Mouse (Mus musculus): ENCODE measurements around the gene Srp72. TPM values are rescaled to one million over a fixed set of nuclear protein-coding genes. Genes with fewer than 3 reads are reported as not detected.
"Not testable (repeated sequence)": the region's sequence is repeated elsewhere in the genome, so short reads cannot be mapped to it uniquely, and the experiment has no call there.

Srp72 gene
- polyA plus RNA-seq, 2 experiments: 96.8 to 102 TPM

GRCm38 (mm10) chr5:77028034-77028433 is 53.6 kb downstream of the Srp72 start:
- H3K4me3 ChIP-seq (replicated peaks; ENCODE audit: low read length): no peak overlapping the region
- ATAC-seq (ENCODE audit: low FRiP score, low read depth): no peak
- WGBS: 69% methylated on average over 3 of the region's 3 CpGs

DNA sequence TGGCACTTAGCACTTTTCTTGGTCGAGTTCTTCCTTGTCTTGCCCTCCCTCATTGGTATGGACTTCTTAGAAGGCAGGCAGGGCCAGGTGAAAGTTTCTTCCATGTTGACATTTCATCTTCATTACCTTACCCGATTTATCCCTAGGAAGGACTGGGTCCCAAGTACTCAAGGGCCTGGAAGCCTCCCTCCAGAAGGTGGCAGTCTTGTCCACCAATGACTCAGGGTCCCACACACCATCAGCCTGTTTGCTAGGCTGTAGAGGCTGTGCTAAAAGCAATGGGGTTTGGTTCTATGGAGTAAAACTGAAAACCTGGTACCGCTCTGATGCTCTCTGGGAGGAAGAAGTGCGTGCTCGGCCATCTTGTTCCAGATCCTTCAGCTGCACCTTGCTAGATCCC is 55.3 kb downstream of the Srp72 start:
- Histone ChIP-seq H3K9ac (ENCODE audit: low read depth, low read length, severe bottlenecking) (no peak overlapping the region), H3K27ac (replicated peaks; ENCODE audit: low read depth, low read length) (no peak overlapping the region), H3K4me2 (replicated peaks; ENCODE audit: low read depth, low read length, severe bottlenecking) (no peak overlapping the region), H3K4me1 (ENCODE audit: control insufficient read depth, insufficient read depth, low read length) (no peaks in the 10 kb centered on the region), H3K9me3 (ENCODE audit: control insufficient read depth, low read length) (no peaks in the 10 kb centered on the region), H3K36me3 (ENCODE audit: control insufficient read depth, insufficient read depth, low read length) (no peaks in the 10 kb centered on the region), H3K27me3 (ENCODE audit: control insufficient read depth, insufficient read depth, low read length) (no peaks in the 10 kb centered on the region), H3K4me3 (replicated peaks; ENCODE audit: low read length) (no peak overlapping the region)
- ATAC-seq (ENCODE audit: low FRiP score, low read depth): no peak
- 77% methylated on average over 5 of the region's 5 CpGs for WGBS
- no peak for TF ChIP-seq POLR2A (IDR thresholded peaks at IDR 0.05; ENCODE audit: borderline replicate concordance, extremely low read depth, insufficient read depth, insufficient read length)
- DNase-seq (ENCODE audit: low spot score): no peak

More at GRCm38 (mm10) chr5:77028034-77028433, 53.6 kb downstream of the Srp72 start:
- Histone ChIP-seq H3K27ac (replicated peaks; ENCODE audit: low read depth, low read length) (no peak overlapping the region), H3K4me1 (ENCODE audit: control insufficient read depth, insufficient read depth, low read length) (no peaks in the 10 kb centered on the region), H3K27me3 (ENCODE audit: control insufficient read depth, insufficient read depth, low read length) (no peaks in the 10 kb centered on the region), H3K36me3 (ENCODE audit: control insufficient read depth, insufficient read depth, low read length) (no peaks in the 10 kb centered on the region), H3K4me2 (replicated peaks; ENCODE audit: low read depth, low read length, severe bottlenecking) (no peak overlapping the region), H3K9me3 (ENCODE audit: control insufficient read depth, low read length) (no peaks in the 10 kb centered on the region), H3K9ac (ENCODE audit: low read depth, low read length, severe bottlenecking) (no peak overlapping the region)
- no peak for TF ChIP-seq POLR2A (IDR thresholded peaks at IDR 0.05; ENCODE audit: borderline replicate concordance, extremely low read depth, insufficient read depth, insufficient read length)
- DNase-seq (ENCODE audit: low spot score): no peak

- not testable (repeated sequence) for H3K9me3 ChIP-seq (ENCODE audit: control insufficient read depth, low read length); H3K4me3 ChIP-seq (replicated peaks; ENCODE audit: low read length); ATAC-seq (ENCODE audit: low FRiP score, low read depth); H3K36me3 ChIP-seq (ENCODE audit: control insufficient read depth, insufficient read depth, low read length); H3K27ac ChIP-seq (replicated peaks; ENCODE audit: low read depth, low read length); H3K4me2 ChIP-seq (replicated peaks; ENCODE audit: low read depth, low read length, severe bottlenecking); H3K9ac ChIP-seq (ENCODE audit: low read depth, low read length, severe bottlenecking); DNase-seq (ENCODE audit: low spot score); H3K27me3 ChIP-seq (ENCODE audit: control insufficient read depth, insufficient read depth, low read length); H3K4me1 ChIP-seq (ENCODE audit: control insufficient read depth, insufficient read depth, low read length)
Measured at GRCm38 (mm10) chr5:77035101-77035500, 60.6 kb downstream of the Srp72 start.

GRCm38 (mm10) chr5:77038451-77038850 is 64.0 kb downstream of the Srp72 start:
- WGBS: 76% methylated on average over 10 of the region's 10 CpGs
- DNase-seq (ENCODE audit: low spot score): no peak
- Histone ChIP-seq H3K36me3 (ENCODE audit: control insufficient read depth, insufficient read depth, low read length) (no peaks in the 10 kb centered on the region), H3K9ac (ENCODE audit: low read depth, low read length, severe bottlenecking) (no peak overlapping the region), H3K27me3 (ENCODE audit: control insufficient read depth, insufficient read depth, low read length) (no peaks in the 10 kb centered on the region), H3K4me3 (replicated peaks; ENCODE audit: low read length) (no peak overlapping the region), H3K4me1 (ENCODE audit: control insufficient read depth, insufficient read depth, low read length) (no peaks in the 10 kb centered on the region), H3K27ac (replicated peaks; ENCODE audit: low read depth, low read length) (no peak overlapping the region), H3K4me2 (replicated peaks; ENCODE audit: low read depth, low read length, severe bottlenecking) (no peak overlapping the region), H3K9me3 (ENCODE audit: control insufficient read depth, low read length) (no peaks in the 10 kb centered on the region)
- ATAC-seq (ENCODE audit: low FRiP score, low read depth): no peak
- TF ChIP-seq POLR2A (IDR thresholded peaks at IDR 0.05; ENCODE audit: borderline replicate concordance, extremely low read depth, insufficient read depth, insufficient read length): no peak

- H3K4me1 ChIP-seq (ENCODE audit: control insufficient read depth, insufficient read depth, low read length): no peaks in the 10 kb centered on the region
- H3K4me2 ChIP-seq (replicated peaks; ENCODE audit: low read depth, low read length, severe bottlenecking): no peak overlapping the region
- no peak overlapping the region for H3K27ac ChIP-seq (replicated peaks; ENCODE audit: low read depth, low read length)
- no peak for TF ChIP-seq POLR2A (IDR thresholded peaks at IDR 0.05; ENCODE audit: borderline replicate concordance, extremely low read depth, insufficient read depth, insufficient read length)
- H3K27me3 ChIP-seq (ENCODE audit: control insufficient read depth, insufficient read depth, low read length): no peaks in the 10 kb centered on the region
- ATAC-seq (ENCODE audit: low FRiP score, low read depth) (no peak), DNase-seq (ENCODE audit: low spot score) (no peak)
- no peak overlapping the region for H3K9ac ChIP-seq (ENCODE audit: low read depth, low read length, severe bottlenecking)
- H3K36me3 ChIP-seq (ENCODE audit: control insufficient read depth, insufficient read depth, low read length): no peaks in the 10 kb centered on the region
- no peaks in the 10 kb centered on the region for H3K9me3 ChIP-seq (ENCODE audit: control insufficient read depth, low read length)
- no peak overlapping the region for H3K4me3 ChIP-seq (replicated peaks; ENCODE audit: low read length)
Measured at GRCm38 (mm10) chr5:77039391-77039790, 64.9 kb downstream of the Srp72 start.

DNA sequence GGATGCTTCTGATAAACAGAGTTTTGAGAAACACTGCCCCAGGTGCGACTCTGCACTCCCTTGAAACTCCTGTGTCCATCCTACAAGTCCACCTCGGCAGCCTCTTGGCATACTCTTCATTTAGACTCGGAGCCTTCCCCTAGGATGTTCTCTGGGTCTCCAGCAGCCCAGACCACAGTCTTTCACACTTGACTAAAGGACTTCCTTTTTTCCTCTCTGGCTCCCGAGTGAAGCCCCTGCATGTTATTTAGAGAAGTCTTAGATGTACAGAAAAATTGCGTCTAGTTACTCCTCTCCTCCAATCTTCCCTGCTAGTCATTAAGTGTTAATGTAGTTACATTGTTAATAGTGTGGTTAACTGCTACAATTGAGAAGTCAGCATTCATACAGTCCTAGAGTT is 69.9 kb downstream of the Srp72 start:
- DNase-seq (ENCODE audit: low spot score) (no peak), ATAC-seq (ENCODE audit: low FRiP score, low read depth) (no peak)
- 0 out of 2 replicates have a peak, but pooled peaks cover 3% of the 10 kb centered on the region for H3K4me1 ChIP-seq (ENCODE audit: control insufficient read depth, insufficient read depth, low read length)
- H3K27me3 ChIP-seq (ENCODE audit: control insufficient read depth, insufficient read depth, low read length): no peaks in the 10 kb centered on the region
- no peak overlapping the region for H3K4me2 ChIP-seq (replicated peaks; ENCODE audit: low read depth, low read length, severe bottlenecking)
- H3K27ac ChIP-seq (replicated peaks; ENCODE audit: low read depth, low read length): no peak overlapping the region
- H3K9ac ChIP-seq (ENCODE audit: low read depth, low read length, severe bottlenecking): no peak overlapping the region
- H3K4me3 ChIP-seq (replicated peaks; ENCODE audit: low read length): no peak overlapping the region
- 65% methylated on average over 5 of the region's 5 CpGs for WGBS
- no peaks in the 10 kb centered on the region for H3K36me3 ChIP-seq (ENCODE audit: control insufficient read depth, insufficient read depth, low read length)
- no peak for TF ChIP-seq POLR2A (IDR thresholded peaks at IDR 0.05; ENCODE audit: borderline replicate concordance, extremely low read depth, insufficient read depth, insufficient read length)
- H3K9me3 ChIP-seq (ENCODE audit: control insufficient read depth, low read length): no peaks in the 10 kb centered on the region

Other genes with a start within 250 kb of the Srp72 start
- gene Aasdh, start 69.2 kb upstream of the Srp72 start, polyA plus RNA-seq (2012; rRNA removed): 24.0 and 24.9 TPM in 2 replicates
- 15.1 and 15.4 TPM in 2 replicates for gene Aasdh, start 69.2 kb upstream of the Srp72 start, polyA plus RNA-seq (2014; fragmentation: Nextera tagmentation; extraction: Ambion mirVana)
- gene Paics, start 23.4 kb upstream of the Srp72 start, polyA plus RNA-seq (2012; rRNA removed): 123 and 146 TPM in 2 replicates
- 254 and 266 TPM in 2 replicates for gene Paics, start 23.4 kb upstream of the Srp72 start, polyA plus RNA-seq (2014; fragmentation: Nextera tagmentation; extraction: Ambion mirVana)
- gene Ppat, start 23.1 kb upstream of the Srp72 start, polyA plus RNA-seq (2012; rRNA removed): 13.2 and 14.1 TPM in 2 replicates
- 21.8 and 24.0 TPM in 2 replicates for gene Ppat, start 23.1 kb upstream of the Srp72 start, polyA plus RNA-seq (2014; fragmentation: Nextera tagmentation; extraction: Ambion mirVana)
- gene Arl9, start 29.4 kb downstream of the Srp72 start, polyA plus RNA-seq (2012; rRNA removed): 0.51 and 0.58 TPM in 2 replicates
- gene Arl9, start 29.4 kb downstream of the Srp72 start, polyA plus RNA-seq (2014; fragmentation: Nextera tagmentation; extraction: Ambion mirVana): not detected in 2 replicates
- gene Thegl, start 41.3 kb downstream of the Srp72 start, polyA plus RNA-seq (2012; rRNA removed): 0.05 and 0.13 TPM in 2 replicates
- 0.25 TPM in 1 of 2 replicates, not detected in the other for gene Thegl, start 41.3 kb downstream of the Srp72 start, polyA plus RNA-seq (2014; fragmentation: Nextera tagmentation; extraction: Ambion mirVana)
- gene Hopx, start 140.4 kb downstream of the Srp72 start, polyA plus RNA-seq (2012; rRNA removed): 12.2 and 13.2 TPM in 2 replicates
- 1.9 and 2.5 TPM in 2 replicates for gene Hopx, start 140.4 kb downstream of the Srp72 start, polyA plus RNA-seq (2014; fragmentation: Nextera tagmentation; extraction: Ambion mirVana)
- 4.6 TPM in 2 replicates for gene Spink2, start 236.8 kb downstream of the Srp72 start, polyA plus RNA-seq (2012; rRNA removed)
- gene Spink2, start 236.8 kb downstream of the Srp72 start, polyA plus RNA-seq (2014; fragmentation: Nextera tagmentation; extraction: Ambion mirVana): 3.7 and 3.8 TPM in 2 replicates

All from limb, embryonic 14.5 days (tissue).